Mouse (Mus musculus) thymus, postnatal 10 days (tissue): ENCODE results near the gene Gm5134.

Experiments used
- DNase-seq, 2 experiments: peaks; one replicate each; pipeline ENCODE4 v3.0.0; 2021; ENCODE audit warnings: low spot score in 2 of 2

The Gm5134 gene

GRCm38 (mm10) chr10:76033119-76033455 lies 78.8 kb downstream of the Gm5134 start:
- DNase-seq: no peak

DNA sequence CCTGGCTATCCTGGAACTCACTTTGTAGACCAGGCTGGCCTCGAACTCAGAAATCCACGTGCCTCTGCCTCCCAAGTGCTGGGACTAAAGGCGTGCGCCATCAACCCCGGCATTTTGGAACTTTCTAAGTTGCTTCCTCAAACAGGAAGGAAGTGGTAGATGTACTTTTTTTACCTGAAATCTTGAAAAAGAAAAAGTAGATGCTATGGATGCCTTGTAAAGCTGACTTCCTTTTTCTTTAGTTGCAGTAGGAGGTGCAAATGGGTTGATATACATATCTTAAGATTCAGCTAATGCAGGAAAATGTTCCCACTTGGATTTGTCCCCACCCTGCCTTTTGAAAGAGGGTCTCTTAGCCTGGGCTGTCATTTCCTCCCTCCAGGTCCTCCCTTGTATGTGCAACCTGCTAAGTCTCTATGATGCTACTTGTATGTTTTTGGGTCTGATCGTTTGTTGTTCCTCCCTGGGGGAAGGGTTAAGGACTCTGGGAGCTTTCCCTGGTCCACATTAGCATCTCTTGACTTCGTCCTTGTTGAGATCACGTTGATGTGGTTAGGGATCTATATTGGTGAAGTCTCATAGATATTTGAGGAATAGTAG lies 79.8 kb downstream of the Gm5134 start:
- no peak for DNase-seq

GRCm38 (mm10) chr10:76035277-76035676 lies 81.0 kb downstream of the Gm5134 start:
- DNase-seq: no peak

- no peak for DNase-seq
Measured at GRCm38 (mm10) chr10:76036962-76037361, 82.6 kb downstream of the Gm5134 start.

DNA sequence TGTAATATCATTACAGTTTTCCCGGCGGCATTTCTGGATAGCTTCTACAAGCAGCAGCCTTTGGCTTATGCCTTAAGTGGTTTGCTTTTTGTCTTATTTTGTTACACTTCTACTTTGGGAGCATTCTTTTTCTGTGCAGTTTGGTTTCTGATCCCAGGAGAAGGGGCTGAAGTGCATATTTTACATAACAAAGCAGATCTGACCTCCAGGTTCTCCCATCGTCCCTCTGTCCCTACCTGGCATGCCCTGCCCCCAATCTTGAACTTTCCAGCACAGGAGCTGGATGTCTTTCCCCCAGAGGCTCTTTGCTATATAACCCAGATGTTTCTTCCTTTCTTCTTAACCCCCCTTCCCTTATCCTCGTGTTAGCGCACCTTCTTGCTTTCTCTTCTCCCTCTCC lies 91.0 kb downstream of the Gm5134 start:
- no peak for DNase-seq

DNA sequence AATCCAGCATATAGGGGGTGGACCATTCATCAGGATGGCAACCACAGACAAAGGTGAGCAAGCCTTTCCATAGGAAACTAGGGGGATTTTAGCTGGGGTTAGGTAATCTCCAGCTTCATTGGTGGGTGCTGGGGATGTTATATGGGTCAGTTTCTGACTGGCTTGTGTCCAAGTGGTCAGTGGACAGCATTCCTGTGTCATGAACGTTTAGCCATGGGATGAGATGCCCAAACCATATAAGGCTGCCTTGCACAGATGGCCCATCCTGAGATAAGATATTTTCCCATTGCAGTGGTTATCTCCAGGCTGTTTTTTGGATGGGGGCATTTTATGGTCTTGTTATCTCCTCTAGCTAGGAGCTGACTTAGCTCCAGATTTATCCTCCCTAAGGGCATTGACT lies 92.4 kb downstream of the Gm5134 start:
- no peak for DNase-seq

GRCm38 (mm10) chr10:76047182-76047869 lies 93.0 kb downstream of the Gm5134 start:
- no peak for DNase-seq

- DNase-seq: no peak
Measured at GRCm38 (mm10) chr10:76048967-76049366, 94.7 kb downstream of the Gm5134 start.

DNA sequence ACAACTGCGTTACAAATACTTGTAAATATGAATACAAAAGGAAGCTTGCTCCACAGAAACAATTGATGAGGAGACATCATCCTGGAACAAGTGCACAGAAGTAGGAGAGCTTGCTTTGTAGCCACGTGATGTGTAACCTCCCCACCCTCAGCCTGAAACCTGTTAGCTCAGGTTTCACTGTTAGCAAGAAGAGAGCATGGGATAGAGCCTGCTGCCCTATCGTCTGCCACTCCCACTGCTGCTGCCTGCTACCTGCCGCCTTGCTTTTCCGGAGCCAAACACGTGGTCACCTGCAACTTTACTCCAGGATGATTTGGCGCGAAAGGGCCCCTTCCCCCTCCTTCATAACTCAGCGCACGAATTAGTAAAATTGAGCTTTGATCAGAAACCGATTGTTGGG lies 97.5 kb downstream of the Gm5134 start:
- no peak for DNase-seq
